Mouse (Mus musculus) ES-Bruce4 (cell line): Measurements from ENCODE around the gene Casp8ap2. TPM values are rescaled to one million over a fixed set of nuclear protein-coding genes. Genes with fewer than 3 reads are reported as not detected.

Experiments
- H3K27ac ChIP-seq: 2 replicates; pipeline ENCODE4 v1.5.1; 2012; ENCODE audit warnings: low read length, inconsistent platforms; ENCODE audit not compliant: insufficient read depth
- H3K27me3 ChIP-seq: 2 replicates; pipeline ENCODE4 v1.6.1; 2012; ENCODE audit warnings: mild to moderate bottlenecking, low read length, inconsistent platforms; ENCODE audit not compliant: control insufficient read depth, poor library complexity, insufficient read depth, severe bottlenecking
- H3K36me3 ChIP-seq: 2 replicates; pipeline ENCODE4 v1.6.1; 2012; ENCODE audit warnings: inconsistent platforms, mild to moderate bottlenecking, low read length, moderate library complexity; ENCODE audit not compliant: control insufficient read depth, poor library complexity, insufficient read depth, severe bottlenecking
- H3K4me1 ChIP-seq: one replicate; pipeline ENCODE4 v1.8.1; 2011; ENCODE audit warnings: low read length; ENCODE audit not compliant: control insufficient read depth, insufficient read depth
- H3K4me3 ChIP-seq: 2 replicates; pipeline ENCODE4 v1.5.1; 2011; ENCODE audit warnings: low read depth, mild to moderate bottlenecking, low read length
- H3K9ac ChIP-seq: 2 replicates; pipeline ENCODE4 v1.6.1; 2012; ENCODE audit warnings: low read depth, mild to moderate bottlenecking, inconsistent platforms; ENCODE audit not compliant: poor library complexity, severe bottlenecking
- H3K9me3 ChIP-seq: replicated peaks from 2 replicates; pipeline ENCODE4 v1.6.1; 2012; ENCODE audit warnings: mild to moderate bottlenecking, low read length, inconsistent platforms; ENCODE audit not compliant: control insufficient read depth, poor library complexity, insufficient read depth, severe bottlenecking
- CTCF ChIP-seq: IDR thresholded peaks from one replicate; pipeline ENCODE4 v1.8.1; 2011; ENCODE audit warnings: low read depth, low read length
- EP300 ChIP-seq: IDR thresholded peaks from 2 replicates; pipeline ENCODE4 v1.6.1; 2011; ENCODE audit warnings: low read depth, low read length; ENCODE audit not compliant: insufficient read depth
- POLR2A ChIP-seq: IDR thresholded peaks from one replicate; pipeline ENCODE4 v1.8.1; 2011; ENCODE audit warnings: low read length; ENCODE audit not compliant: insufficient read depth
- polyA plus RNA-seq: library from polyadenylated mRNA; stranded (reverse); fragments of >200 nt; gene quantifications from 2 replicates; pipeline ENCODE4 v1.2.4, GENCODE M21; 2011; ENCODE audit warnings: low read depth; ENCODE audit not compliant: missing spikeins, insufficient read depth, insufficient read length

Casp8ap2 gene
- polyA plus RNA-seq, 1 experiment = 46.3 TPM

GRCm38 (mm10) chr4:32573586-32573985 is 41.7 kb upstream of the Casp8ap2 start:
- Histone ChIP-seq H3K27me3 (no peaks in the 10 kb centered on the region), H3K9me3 (no peaks in the 10 kb centered on the region), H3K4me1 (no peaks in the 10 kb centered on the region), H3K4me3 (no peak overlapping the region), H3K9ac (no peak overlapping the region), H3K36me3 (no peaks in the 10 kb centered on the region), H3K27ac (no peak overlapping the region)
- no peak for TF ChIP-seq CTCF

DNA sequence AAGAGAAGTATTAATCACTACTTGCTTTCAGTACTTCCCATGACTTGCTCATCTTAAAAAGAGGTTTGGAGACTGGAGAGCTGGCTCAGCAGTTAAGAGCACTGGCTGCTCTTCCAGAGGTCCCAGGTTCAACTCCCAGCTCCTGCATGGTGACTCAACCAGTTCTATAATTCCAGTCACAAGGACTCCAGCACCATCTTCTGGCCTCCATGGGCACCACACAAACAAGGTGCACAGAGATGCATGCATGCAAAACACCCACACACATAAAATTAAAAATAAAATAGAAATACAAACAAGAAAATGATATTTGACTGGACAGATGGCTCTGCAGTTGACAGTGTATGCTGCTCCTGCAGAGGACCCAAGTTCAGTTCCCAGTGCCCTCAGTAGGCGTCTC is 40.6 kb upstream of the Casp8ap2 start:
- Histone ChIP-seq H3K4me1 (no peaks in the 10 kb centered on the region), H3K27ac (no peak overlapping the region), H3K27me3 (no peaks in the 10 kb centered on the region), H3K9ac (no peak overlapping the region), H3K4me3 (no peak overlapping the region), H3K9me3 (no peaks in the 10 kb centered on the region), H3K36me3 (no peaks in the 10 kb centered on the region)
- no peak for TF ChIP-seq EP300
- TF ChIP-seq CTCF = peak; percentile 14

DNA sequence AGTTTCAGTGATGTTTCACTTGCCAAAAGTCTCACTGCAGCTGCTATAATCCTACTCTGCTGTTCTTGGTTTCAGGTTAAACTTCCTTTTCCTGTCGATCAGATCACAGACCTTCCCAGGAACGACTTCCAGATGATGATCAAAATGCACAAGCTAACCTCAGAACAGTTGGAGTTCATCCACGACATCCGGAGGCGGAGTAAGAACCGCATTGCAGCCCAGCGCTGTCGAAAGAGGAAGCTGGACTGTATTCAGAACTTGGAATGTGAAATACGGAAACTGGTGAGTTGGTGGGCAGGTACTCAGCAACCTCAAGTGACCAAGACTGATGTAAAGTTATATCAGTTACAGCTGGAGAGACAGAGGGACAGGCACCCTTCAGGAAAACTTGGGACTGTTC is 40.1 kb upstream of the Casp8ap2 start:
- H3K36me3 ChIP-seq = no peaks in the 10 kb centered on the region
- H3K27ac ChIP-seq = no peak overlapping the region
- H3K4me3 ChIP-seq = no peak overlapping the region
- H3K9me3 ChIP-seq = no peaks in the 10 kb centered on the region
- no peaks in the 10 kb centered on the region for H3K4me1 ChIP-seq
- H3K27me3 ChIP-seq = no peaks in the 10 kb centered on the region
- TF ChIP-seq POLR2A = no peak
- no peak overlapping the region for H3K9ac ChIP-seq

DNA sequence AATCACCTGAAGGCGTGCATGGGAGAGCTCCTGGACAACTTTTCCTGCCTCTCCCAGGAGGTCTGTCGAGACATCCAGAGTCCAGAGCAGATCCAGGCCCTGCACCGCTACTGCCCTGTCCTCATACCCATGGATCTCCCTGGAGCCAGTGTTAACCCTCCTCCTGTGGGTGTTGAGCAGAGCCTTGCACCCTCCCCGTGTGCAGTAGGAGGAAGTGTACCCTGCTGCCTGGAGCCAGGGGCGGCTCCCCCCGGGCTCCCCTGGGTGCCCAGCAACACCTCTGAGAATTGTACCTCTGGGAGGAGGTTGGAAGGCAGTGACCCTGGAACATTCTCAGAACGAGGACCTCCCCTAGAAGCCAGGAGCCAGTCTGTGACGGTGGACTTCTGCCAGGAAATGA is 35.4 kb upstream of the Casp8ap2 start:
- no peaks in the 10 kb centered on the region for H3K9me3 ChIP-seq
- H3K4me1 ChIP-seq = peaks cover 4% of the 10 kb centered on the region
- no peak overlapping the region for H3K27ac ChIP-seq
- H3K4me3 ChIP-seq = no peak overlapping the region
- H3K36me3 ChIP-seq = no peaks in the 10 kb centered on the region
- no peak overlapping the region for H3K9ac ChIP-seq
- no peaks in the 10 kb centered on the region for H3K27me3 ChIP-seq
- TF ChIP-seq CTCF = no peak
- no peak for TF ChIP-seq POLR2A
- TF ChIP-seq EP300 = no peak

GRCm38 (mm10) chr4:32584181-32584580 is 31.1 kb upstream of the Casp8ap2 start:
- no peak for TF ChIP-seq EP300
- TF ChIP-seq CTCF = no peak
- TF ChIP-seq POLR2A = no peak
- H3K36me3 ChIP-seq = no peaks in the 10 kb centered on the region
- no peaks in the 10 kb centered on the region for H3K9me3 ChIP-seq
- peaks cover 4% of the 10 kb centered on the region for H3K4me1 ChIP-seq
- no peak overlapping the region for H3K9ac ChIP-seq
- H3K27me3 ChIP-seq = no peaks in the 10 kb centered on the region; the same call in 1 of the 2 replicates
- H3K4me3 ChIP-seq = no peak overlapping the region
- H3K27ac ChIP-seq = no peak overlapping the region

DNA sequence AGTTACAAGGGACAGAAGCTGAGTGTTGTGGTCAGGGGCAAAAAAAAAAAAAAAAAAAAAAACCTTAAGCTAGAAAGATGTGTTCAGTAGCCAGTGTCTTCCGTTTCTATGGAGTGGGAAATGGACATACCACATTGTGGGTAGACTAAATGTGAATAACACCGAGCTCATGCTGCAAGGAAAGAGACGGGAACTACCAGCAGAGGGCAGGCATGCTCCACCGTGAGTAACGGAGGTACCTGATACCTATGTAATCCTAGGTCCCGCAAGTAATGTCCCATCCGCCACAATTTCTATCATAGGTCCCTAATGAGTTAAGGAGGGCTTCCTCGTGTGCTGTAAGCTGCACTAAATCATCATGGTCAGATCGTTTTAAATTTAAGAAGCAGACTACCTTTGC is 28.7 kb upstream of the Casp8ap2 start:
- no peaks in the 10 kb centered on the region for H3K4me1 ChIP-seq
- no peaks in the 10 kb centered on the region for H3K9me3 ChIP-seq
- H3K36me3 ChIP-seq = no peaks in the 10 kb centered on the region
- no peak overlapping the region for H3K4me3 ChIP-seq
- H3K27me3 ChIP-seq = no peaks in the 10 kb centered on the region; the same call in 1 of the 2 replicates
- H3K9ac ChIP-seq = no peak overlapping the region
- no peak overlapping the region for H3K27ac ChIP-seq
- TF ChIP-seq CTCF (peak; percentile 98), POLR2A (no peak)

- no peak overlapping the region for H3K9ac ChIP-seq
- H3K4me1 ChIP-seq = no peaks in the 10 kb centered on the region
- no peak overlapping the region for H3K27ac ChIP-seq
- no peaks in the 10 kb centered on the region; the same call in 1 of the 2 replicates for H3K27me3 ChIP-seq
- no peaks in the 10 kb centered on the region for H3K36me3 ChIP-seq
- H3K4me3 ChIP-seq = no peak overlapping the region
- no peaks in the 10 kb centered on the region for H3K9me3 ChIP-seq
- TF ChIP-seq CTCF (no peak), POLR2A (no peak), EP300 (no peak)
These were observed 27.7 kb upstream of the Casp8ap2 start for GRCm38 (mm10) chr4:32587543-32587942.
